Mouse (Mus musculus): Measurements from ENCODE around the gene Il1a.

Il1a gene

GRCm38 (mm10) chr2:129309836-129310235 lies at the start of gene Il1a:
TSS of gene Il1a (minus strand) at chr2:129309972.
- DNase-seq (ENCODE audit: low spot score in 2 of 2) = no peak

DNA sequence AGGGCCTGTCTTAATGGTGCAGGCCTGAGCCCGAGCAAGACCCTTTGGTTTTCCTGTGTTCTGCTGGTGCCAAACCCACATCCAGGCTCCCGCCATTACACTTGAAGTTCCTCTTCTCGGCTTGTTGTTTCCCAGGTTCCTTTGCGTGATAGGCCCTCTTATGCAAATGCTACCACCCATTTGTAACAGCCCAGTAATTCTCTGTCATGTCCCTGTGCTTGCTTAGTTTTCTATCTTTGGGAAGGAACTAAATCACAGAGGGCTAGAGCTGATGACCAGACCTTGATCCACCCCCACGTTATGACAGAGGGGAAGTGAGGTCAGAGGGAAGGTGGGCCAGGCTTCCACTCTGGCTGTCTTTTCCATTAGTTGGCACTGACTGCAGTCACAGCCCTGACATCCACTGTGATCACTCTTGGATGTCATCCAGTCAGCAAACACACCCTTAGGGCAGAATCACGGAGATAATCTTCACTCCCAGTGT lies 28.4 kb upstream of the Il1a start:
- no peak for DNase-seq (ENCODE audit: low spot score in 2 of 2)

- DNase-seq (ENCODE audit: low spot score in 2 of 2) = no peak
Measured at GRCm38 (mm10) chr2:129333471-129333870, 23.7 kb upstream of the Il1a start.

- DNase-seq (ENCODE audit: low spot score in 2 of 2) = no peak
Measured at GRCm38 (mm10) chr2:129330540-129330939, 20.8 kb upstream of the Il1a start.

DNA sequence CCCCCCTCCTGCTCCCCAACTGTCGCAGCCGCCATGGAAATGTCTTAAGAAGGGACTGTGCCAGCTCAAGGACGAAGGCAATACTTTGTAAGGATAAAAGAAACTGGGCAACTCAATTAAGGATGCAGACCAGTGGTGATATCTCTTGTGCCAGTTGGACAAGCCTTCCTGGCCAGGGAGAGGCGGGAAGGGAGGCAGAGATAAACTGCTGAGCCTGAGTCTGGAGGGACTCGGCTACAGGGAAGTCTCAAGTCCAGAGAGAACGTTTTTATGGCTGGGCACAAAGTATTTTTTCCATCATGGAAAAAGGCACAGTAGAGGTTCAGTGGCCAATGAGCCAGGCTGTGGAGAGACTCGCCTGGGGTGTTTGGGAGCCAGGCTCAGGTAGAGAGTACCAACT lies 20.3 kb upstream of the Il1a start:
- DNase-seq (ENCODE audit: low spot score in 2 of 2) = no peak

DNA sequence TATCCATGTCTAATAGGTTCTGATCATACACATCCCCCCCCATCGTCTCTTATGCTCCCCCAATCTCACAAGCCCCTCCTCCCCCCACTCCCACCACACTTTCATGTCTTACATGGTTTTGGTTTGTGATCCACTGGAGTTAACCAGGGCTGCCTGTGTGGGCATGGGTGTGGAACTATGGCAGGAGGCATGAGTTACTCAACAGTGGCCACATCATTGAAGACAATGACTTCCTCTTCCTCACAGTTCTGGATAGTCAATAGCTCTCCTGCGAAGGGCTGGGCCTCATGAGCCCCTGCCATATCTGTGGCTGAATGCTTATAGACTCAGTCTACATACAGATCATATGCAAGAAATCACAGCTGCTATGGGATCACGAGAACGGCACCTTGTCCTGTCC lies 18.5 kb upstream of the Il1a start:
- DNase-seq (ENCODE audit: low spot score in 2 of 2) = no peak

GRCm38 (mm10) chr2:129324216-129324615 lies 14.4 kb upstream of the Il1a start:
- DNase-seq (ENCODE audit: low spot score in 2 of 2) = no peak

DNA sequence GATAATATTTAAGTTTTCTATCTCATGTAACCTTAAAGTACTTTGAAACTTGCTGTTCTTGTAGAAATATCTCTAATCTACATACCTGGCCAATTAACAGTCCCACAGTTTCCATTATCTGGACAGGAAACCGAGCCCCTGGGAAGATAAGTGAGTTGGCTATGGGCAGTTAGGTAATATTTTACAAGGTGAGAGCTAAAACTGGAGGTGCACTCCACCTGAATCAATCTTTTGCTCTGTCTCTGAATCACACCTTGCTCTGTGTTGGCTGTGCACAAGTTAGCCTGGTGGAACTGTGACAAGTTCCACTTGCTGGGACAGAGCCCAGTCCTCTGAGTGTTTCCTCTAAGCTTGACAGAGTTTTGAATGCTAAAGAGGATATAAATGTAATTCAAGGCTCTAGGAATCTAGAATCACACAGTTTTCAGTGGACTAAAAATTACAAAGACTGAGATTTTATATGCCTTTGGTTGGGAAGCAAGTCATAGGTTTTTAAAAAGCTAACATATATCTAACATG lies 12.4 kb upstream of the Il1a start:
- no peak for DNase-seq (ENCODE audit: low spot score in 2 of 2)

DNA sequence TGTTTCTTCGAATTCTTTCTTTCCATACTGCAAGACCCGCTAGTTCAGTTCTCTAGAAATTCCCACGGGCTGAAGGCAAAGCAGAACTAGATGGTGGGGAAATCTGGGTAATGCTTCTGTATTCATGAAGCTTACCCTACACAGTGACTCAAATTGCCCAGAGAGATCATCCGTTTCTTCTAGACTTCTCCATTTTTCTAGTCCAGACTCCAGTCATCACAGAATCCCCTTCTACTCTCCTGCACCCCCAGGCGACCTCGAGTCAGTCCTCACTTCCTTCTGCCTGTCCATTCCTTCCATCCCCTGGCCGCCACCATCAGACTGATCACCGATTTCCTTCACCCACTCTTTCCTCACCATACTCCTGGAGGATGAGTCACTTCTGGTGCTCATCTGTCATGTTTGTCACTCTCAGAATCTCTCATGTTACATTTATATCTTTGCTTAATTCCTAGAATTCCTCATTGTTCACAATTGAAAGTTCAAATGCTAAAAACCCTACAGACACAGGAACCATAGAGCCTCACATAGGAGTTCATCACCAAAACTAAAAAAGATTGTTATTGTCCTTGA lies 10.3 kb upstream of the Il1a start:
- no peak for DNase-seq (ENCODE audit: low spot score in 2 of 2)

GRCm38 (mm10) chr2:129315831-129316230 lies 6.1 kb upstream of the Il1a start:
- no peak for DNase-seq (ENCODE audit: low spot score in 2 of 2)

DNA sequence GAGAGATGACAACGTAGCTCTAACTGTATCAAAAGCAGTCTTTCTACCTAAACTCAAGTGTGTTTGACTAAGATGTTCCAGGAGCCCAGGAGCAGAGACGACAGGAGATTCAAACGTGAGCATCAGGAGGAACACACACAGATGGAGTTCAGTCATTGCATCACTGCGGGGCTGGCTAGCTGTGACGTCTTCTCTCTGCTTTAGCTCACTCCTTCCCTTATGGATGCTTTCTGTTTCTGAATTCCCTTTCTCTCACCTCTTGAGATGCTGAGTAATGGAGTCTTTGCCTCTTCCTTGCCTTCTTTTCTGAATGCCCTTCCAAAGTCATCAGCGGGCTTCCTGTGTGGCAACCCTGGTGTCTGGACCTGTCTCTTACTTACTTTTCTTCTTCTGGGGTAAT lies 5.1 kb upstream of the Il1a start:
- no peak for DNase-seq (ENCODE audit: low spot score in 2 of 2)

- DNase-seq (ENCODE audit: low spot score in 2 of 2) = no peak
Measured at GRCm38 (mm10) chr2:129313934-129314333, 4.2 kb upstream of the Il1a start.

GRCm38 (mm10) chr2:129306020-129306419 lies 3.8 kb downstream of the Il1a start:
- no peak for DNase-seq (ENCODE audit: low spot score in 2 of 2)

- DNase-seq (ENCODE audit: low spot score in 2 of 2) = no peak
Measured at GRCm38 (mm10) chr2:129297589-129297982, 12.2 kb downstream of the Il1a start.

DNA sequence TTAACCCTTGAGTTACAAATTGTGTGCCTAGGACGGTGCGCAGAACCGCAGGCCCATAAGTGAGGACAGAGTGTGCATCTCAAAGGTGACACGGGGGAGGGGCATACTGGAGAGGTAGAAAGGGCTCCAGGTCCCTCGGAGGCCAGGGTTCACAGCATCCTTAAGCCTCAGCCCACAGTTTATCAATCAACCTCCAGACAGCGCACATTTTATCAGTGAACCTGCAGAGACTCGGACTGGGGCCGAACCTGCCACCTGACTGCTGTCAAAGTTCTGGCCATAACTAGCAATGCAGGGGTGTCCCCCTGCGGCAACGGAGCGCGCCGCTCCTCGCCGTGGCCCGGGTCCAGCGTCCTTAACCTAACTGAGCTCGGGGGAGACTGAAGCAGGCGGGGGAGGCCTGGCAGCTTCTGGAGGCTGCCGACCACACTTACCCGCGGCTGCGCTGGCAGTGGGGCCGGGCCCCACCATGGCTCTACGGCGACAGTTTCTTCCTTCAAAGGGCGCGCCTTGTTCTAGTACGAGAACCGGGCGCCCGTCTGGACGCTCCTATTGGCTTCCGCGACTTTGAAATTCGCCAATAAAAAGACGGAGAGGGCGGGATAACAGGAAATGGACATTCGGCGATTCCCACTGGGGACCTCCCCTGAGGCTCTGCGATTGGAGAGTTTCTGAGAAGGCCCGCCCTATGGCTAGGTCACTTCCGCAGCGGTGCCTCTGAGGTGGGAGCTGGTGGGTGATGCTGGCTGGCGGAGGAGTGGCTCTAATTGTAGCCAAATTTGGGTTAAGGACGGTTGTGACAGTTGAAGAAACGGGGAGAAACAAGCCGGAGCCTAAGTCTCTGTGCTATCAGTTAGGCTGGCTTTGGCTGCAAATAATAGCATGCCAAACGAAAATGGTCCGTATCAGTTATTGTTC lies 12.8 kb downstream of the Il1a start, which contains the start of gene Ckap2l:
Ckap2l (minus strand) TSS at position 542 of the 918 bp plus-strand sequence.
- DNase-seq (ENCODE audit: low spot score in 2 of 2) = peak; percentile 94 to 96

DNA sequence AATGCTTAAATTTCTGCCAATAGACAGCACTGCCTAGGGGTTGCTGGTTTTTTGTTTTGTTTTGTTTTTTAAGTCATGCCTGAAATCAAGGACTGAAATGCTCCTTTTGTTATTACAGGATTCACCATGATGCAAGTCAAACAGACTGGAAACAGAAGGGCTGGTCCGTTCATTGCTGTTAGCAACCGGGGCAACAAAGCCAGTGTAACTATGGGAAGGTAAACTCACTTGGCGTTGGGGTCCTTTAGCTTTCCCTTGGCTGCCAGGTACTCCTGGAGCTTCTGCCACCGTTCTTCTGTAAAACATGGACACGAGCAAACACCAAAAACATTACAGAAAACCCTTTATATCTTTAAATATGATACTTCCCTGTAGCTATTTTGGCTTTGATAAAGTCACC lies 13.7 kb downstream of the Il1a start:
- no peak for DNase-seq (ENCODE audit: low spot score in 2 of 2)

DNA sequence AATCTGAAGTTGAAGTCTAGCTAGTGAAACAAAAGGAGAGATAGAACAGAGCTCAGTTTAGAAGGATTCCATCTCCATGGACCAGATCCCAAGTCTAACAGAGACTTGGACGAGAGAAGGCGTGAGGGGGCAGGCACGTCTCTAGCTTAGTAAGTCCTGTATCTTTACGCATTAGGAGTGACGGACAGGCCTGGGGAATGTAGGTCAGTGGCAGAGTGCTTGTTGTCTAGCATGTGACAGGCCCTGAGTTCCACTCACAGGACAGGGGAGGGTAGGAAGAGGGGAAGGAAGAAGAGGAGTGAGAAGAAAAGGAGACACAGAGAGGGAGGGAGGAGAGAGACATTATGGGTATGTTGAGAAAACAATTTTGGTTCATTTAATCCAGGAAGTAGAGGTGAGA lies 14.7 kb downstream of the Il1a start:
- no peak for DNase-seq (ENCODE audit: low spot score in 2 of 2)

- no peak for DNase-seq (ENCODE audit: low spot score in 2 of 2)
Measured at GRCm38 (mm10) chr2:129273823-129274222, 35.9 kb downstream of the Il1a start.

GRCm38 (mm10) chr2:129270621-129271020 lies 39.2 kb downstream of the Il1a start:
- DNase-seq (ENCODE audit: low spot score in 2 of 2) = no peak

DNA sequence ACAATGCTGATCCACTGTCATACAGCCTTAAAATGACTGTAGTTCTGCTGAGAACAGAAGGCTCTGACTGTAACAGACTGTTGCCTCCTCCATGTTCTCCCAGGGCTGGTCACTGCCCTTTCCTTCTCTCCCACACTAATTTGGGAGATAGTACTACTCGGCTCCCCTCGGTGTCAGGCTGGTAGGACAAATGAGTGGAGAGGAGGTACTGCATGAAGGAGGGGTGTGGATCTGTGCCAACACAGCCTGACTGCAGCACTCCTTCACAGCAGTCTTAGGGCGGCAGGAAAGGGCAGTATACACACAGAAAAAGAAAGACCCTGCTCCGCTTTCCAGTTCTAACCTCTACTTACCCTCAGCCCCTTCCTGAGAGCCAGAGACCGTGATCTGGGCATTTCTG lies 39.8 kb downstream of the Il1a start:
- DNase-seq (ENCODE audit: low spot score in 2 of 2) = no peak

DNA sequence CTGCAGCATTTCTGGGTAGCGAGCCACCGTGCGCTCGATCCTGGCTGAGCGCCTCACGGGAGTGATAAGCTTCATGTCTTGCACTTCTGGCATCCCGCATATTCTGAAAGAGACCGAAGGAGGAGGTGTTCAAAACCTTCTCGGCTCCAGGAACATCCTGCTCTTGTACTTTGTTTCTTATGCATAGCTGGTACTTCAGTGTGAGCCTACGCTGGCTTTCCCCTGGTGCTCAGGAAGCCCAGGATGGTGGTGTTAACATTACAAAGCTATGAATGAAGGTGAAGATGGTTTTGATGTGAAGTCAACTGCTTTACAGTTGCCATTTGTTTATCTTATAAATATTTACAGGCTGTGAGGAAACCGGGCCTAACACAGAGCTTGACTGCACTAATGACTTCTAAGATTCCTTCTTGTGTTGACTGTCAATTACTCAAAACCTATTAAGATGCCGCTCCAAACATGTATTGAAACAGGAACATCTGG lies 40.6 kb downstream of the Il1a start:
- no peak for DNase-seq (ENCODE audit: low spot score in 2 of 2)

- no peak for DNase-seq (ENCODE audit: low spot score in 2 of 2)
Measured at GRCm38 (mm10) chr2:129267738-129268137, 42.0 kb downstream of the Il1a start.

- DNase-seq (ENCODE audit: low spot score in 2 of 2) = no peak
Measured at GRCm38 (mm10) chr2:129265316-129265715, 44.5 kb downstream of the Il1a start.

Data from urinary bladder, postnatal 4 days (tissue).